Mouse (Mus musculus) cortical plate, adult 2 months (tissue): ENCODE results near the gene Tsfm.

ENCODE experiments used
- CTCF ChIP-seq: fragments of 200-500 bp; IDR thresholded peaks from 2 replicates; pipeline ENCODE4 v1.5.1; 2011; ENCODE audit warnings: mild to moderate bottlenecking, control low read depth, low read length; ENCODE audit not compliant: insufficient read depth; ENCODE audit errors: extremely low read depth
- POLR2A ChIP-seq: fragments of 200-500 bp; IDR thresholded peaks from 2 replicates; pipeline ENCODE4 v1.6.1; 2011; ENCODE audit warnings: mild to moderate bottlenecking, low read length, control low read depth; ENCODE audit not compliant: insufficient read depth; ENCODE audit errors: extremely low read depth

DNA sequence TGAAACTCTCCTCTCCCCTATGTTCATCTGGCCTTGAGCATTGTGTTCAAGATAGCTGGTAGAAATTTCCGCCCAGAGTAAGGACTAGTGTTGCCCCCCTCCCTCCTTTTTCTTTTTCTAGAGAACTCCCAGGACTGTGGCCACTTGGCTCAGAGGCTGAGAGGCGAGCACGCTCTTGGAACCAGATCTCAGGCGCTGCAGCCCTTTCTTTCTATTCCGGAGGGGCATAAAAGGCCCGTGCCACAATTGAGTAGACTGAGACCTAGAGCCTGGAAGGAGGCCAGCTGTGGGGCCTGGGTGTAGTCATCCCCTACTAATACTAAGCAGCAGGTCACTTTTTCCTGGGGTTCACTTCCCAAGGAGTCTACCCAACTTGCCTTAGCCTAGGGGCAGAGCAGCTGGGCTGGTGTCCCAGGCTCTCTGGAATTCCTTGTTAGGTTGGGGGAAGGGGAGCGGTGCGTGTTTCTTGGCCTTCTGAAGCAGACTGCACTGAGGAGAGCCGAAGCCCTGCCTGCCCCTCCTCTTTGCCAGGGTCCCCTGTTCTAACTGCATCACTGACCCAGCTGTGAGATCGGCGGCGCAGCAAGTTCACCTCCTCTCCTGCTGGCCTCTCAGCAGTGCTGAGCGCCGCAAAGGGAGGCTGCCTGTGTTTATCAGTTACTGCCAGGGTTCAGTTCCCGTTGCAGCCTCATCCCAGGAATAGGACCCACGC is 50.3 kb downstream of the Tsfm start:
- no peak for TF ChIP-seq CTCF
- 0 out of 2 replicates have a peak, but pooled peaks have one; percentile 12 for TF ChIP-seq POLR2A
